Mouse (Mus musculus): ENCODE results near the gene Arap2. TPM values are rescaled to one million over a fixed set of nuclear protein-coding genes. Genes with fewer than 3 reads are reported as not detected.

Arap2 gene
- polyA plus RNA-seq, 1 experiment, result 12.0 TPM

DNA sequence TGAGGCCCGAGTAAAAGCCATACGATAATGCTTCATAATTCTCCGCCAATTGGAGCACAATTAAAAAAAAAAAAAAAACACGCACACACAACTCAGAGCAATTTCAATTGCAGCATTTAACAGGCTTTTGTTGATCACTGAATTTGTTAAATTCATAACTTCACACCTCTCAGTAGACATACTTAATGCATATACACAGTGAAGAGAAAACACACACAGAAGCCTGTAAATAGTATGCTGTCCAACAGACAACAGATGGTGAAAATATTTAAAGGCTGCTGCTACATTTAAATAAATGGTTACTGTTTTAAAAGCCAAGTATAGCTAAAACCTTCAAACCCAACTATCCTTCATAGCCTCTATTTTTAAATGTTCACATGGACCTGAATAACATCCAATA lies 123.6 kb downstream of the Arap2 start:
- no peak for TF ChIP-seq CTCF (IDR thresholded peaks at IDR 0.05; ENCODE audit: borderline replicate concordance, control insufficient read depth, extremely low read depth, insufficient read depth, low read length, poor library complexity)
- TF ChIP-seq POLR2A (IDR thresholded peaks at IDR 0.05; ENCODE audit: control insufficient read depth, extremely low read depth, insufficient read depth, low read length, poor library complexity), result no peak
- Histone ChIP-seq H3K27ac (ENCODE audit: control insufficient read depth, insufficient read depth, low read length) (no peak overlapping the region), H3K36me3 (ENCODE audit: control insufficient read depth, insufficient read depth, low read length) (no peaks in the 10 kb centered on the region), H3K4me1 (replicated peaks; ENCODE audit: control insufficient read depth, insufficient read depth, low read length) (no peaks in the 10 kb centered on the region), H3K4me3 (ENCODE audit: control insufficient read depth, insufficient read depth, low read length) (no peak overlapping the region), H3K27me3 (ENCODE audit: control insufficient read depth, insufficient read depth, low read length) (no peaks in the 10 kb centered on the region)
- WGBS, result 96% methylated on average over 4 of the region's 4 CpGs
- no peak for DNase-seq

- Histone ChIP-seq H3K36me3 (ENCODE audit: control insufficient read depth, insufficient read depth, low read length) (0 out of 2 replicates have a peak, but pooled peaks cover 3% of the 10 kb centered on the region), H3K27ac (ENCODE audit: control insufficient read depth, insufficient read depth, low read length) (no peak overlapping the region), H3K27me3 (ENCODE audit: control insufficient read depth, insufficient read depth, low read length) (no peaks in the 10 kb centered on the region), H3K4me3 (ENCODE audit: control insufficient read depth, insufficient read depth, low read length) (no peak overlapping the region), H3K4me1 (replicated peaks; ENCODE audit: control insufficient read depth, insufficient read depth, low read length) (no peaks in the 10 kb centered on the region)
- WGBS, result 94% methylated on average over 8 of the region's 8 CpGs
- no peak for DNase-seq
- TF ChIP-seq POLR2A (IDR thresholded peaks at IDR 0.05; ENCODE audit: control insufficient read depth, extremely low read depth, insufficient read depth, low read length, poor library complexity), result no peak
- no peak for TF ChIP-seq CTCF (IDR thresholded peaks at IDR 0.05; ENCODE audit: borderline replicate concordance, control insufficient read depth, extremely low read depth, insufficient read depth, low read length, poor library complexity)
Observed at GRCm38 (mm10) chr5:62640501-62640900, 125.5 kb downstream of the Arap2 start.

- Histone ChIP-seq H3K36me3 (ENCODE audit: control insufficient read depth, insufficient read depth, low read length) (0 out of 2 replicates have a peak, but pooled peaks cover 3% of the 10 kb centered on the region), H3K4me3 (ENCODE audit: control insufficient read depth, insufficient read depth, low read length) (no peak overlapping the region), H3K27ac (ENCODE audit: control insufficient read depth, insufficient read depth, low read length) (no peak overlapping the region), H3K27me3 (ENCODE audit: control insufficient read depth, insufficient read depth, low read length) (no peaks in the 10 kb centered on the region), H3K4me1 (replicated peaks; ENCODE audit: control insufficient read depth, insufficient read depth, low read length) (no peaks in the 10 kb centered on the region)
- DNase-seq, result no peak
- TF ChIP-seq POLR2A (IDR thresholded peaks at IDR 0.05; ENCODE audit: control insufficient read depth, extremely low read depth, insufficient read depth, low read length, poor library complexity) (no peak), CTCF (IDR thresholded peaks at IDR 0.05; ENCODE audit: borderline replicate concordance, control insufficient read depth, extremely low read depth, insufficient read depth, low read length, poor library complexity) (no peak)
- 98% methylated on average over 3 of the region's 3 CpGs for WGBS
Observed at GRCm38 (mm10) chr5:62636341-62636740, 129.6 kb downstream of the Arap2 start.

GRCm38 (mm10) chr5:62628901-62629300 lies 137.1 kb downstream of the Arap2 start:
- TF ChIP-seq CTCF (IDR thresholded peaks at IDR 0.05; ENCODE audit: borderline replicate concordance, control insufficient read depth, extremely low read depth, insufficient read depth, low read length, poor library complexity) (no peak), POLR2A (IDR thresholded peaks at IDR 0.05; ENCODE audit: control insufficient read depth, extremely low read depth, insufficient read depth, low read length, poor library complexity) (no peak)
- DNase-seq, result no peak
- Histone ChIP-seq H3K4me3 (ENCODE audit: control insufficient read depth, insufficient read depth, low read length) (no peak overlapping the region), H3K27ac (ENCODE audit: control insufficient read depth, insufficient read depth, low read length) (no peak overlapping the region), H3K27me3 (ENCODE audit: control insufficient read depth, insufficient read depth, low read length) (no peaks in the 10 kb centered on the region), H3K4me1 (replicated peaks; ENCODE audit: control insufficient read depth, insufficient read depth, low read length) (no peaks in the 10 kb centered on the region), H3K36me3 (ENCODE audit: control insufficient read depth, insufficient read depth, low read length) (peaks cover 3% of the 10 kb centered on the region; the same call in 1 of the 2 replicates)
- WGBS, result 96% methylated on average over 5 of the region's 5 CpGs

DNA sequence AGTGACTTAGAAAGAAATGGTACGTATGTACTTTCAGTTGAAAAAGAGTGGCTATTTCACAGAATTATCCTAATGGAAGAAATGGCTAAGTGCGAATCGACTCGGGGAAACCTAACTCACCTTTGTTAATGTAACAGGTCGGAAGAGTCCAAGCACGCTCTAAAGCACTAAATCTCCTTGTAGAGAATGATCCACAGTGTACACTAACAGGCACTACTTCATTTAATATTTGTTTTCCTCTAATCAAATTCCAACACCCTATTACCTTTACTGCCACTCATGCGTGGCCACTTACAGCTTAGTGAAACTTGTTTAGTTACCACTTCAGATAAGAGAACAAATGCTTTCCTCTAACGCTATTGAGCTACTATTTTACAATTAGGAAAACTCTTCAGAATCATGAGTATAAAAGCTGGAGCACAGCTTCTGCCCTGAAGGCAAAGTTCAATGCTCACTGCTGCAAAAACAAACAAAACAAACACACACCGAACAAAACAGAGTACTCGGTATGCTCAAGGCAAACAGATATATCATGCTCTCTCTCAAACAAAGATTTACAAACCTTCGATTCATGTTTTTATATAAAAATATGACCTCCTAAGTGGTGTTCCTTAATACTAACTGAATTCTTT lies 143.0 kb downstream of the Arap2 start:
- no peak overlapping the region for H3K4me3 ChIP-seq (ENCODE audit: control insufficient read depth, insufficient read depth, low read length)
- 97% methylated on average over 11 of the region's 11 CpGs for WGBS

DNA sequence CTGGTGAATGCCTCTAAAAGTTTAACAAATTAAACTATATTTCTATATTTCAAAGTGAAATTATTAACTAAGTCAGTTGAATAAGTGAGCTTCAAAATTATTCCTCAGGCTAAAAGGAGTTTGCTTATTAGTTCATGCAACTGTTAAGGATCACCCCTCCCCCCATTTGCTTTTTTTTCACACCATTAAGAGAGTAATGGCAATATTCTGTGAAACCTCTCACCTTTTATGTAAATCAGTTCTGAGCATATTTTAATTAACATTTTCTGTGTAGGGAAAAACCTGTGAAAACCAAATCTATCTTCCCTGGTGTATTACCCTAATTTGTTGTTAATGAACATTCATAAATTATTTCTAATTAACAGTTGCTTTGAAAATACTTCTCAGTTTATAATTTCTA lies 147.7 kb downstream of the Arap2 start:
- no peak for TF ChIP-seq CTCF (IDR thresholded peaks at IDR 0.05; ENCODE audit: borderline replicate concordance, control insufficient read depth, extremely low read depth, insufficient read depth, low read length, poor library complexity)
- TF ChIP-seq POLR2A (IDR thresholded peaks at IDR 0.05; ENCODE audit: control insufficient read depth, extremely low read depth, insufficient read depth, low read length, poor library complexity), result no peak
- no peaks in the 10 kb centered on the region for H3K27me3 ChIP-seq (ENCODE audit: control insufficient read depth, insufficient read depth, low read length)
- no peaks in the 10 kb centered on the region for H3K4me1 ChIP-seq (replicated peaks; ENCODE audit: control insufficient read depth, insufficient read depth, low read length)
- no peak for DNase-seq
- H3K4me3 ChIP-seq (ENCODE audit: control insufficient read depth, insufficient read depth, low read length), result no peak overlapping the region
- no peaks in the 10 kb centered on the region for H3K36me3 ChIP-seq (ENCODE audit: control insufficient read depth, insufficient read depth, low read length)
- H3K27ac ChIP-seq (ENCODE audit: control insufficient read depth, insufficient read depth, low read length), result no peak overlapping the region

More for the DNA sequence above, 143.0 kb downstream of the Arap2 start:
- no peaks in the 10 kb centered on the region for H3K4me1 ChIP-seq (replicated peaks; ENCODE audit: control insufficient read depth, insufficient read depth, low read length)
- no peak for DNase-seq
- TF ChIP-seq CTCF (IDR thresholded peaks at IDR 0.05; ENCODE audit: borderline replicate concordance, control insufficient read depth, extremely low read depth, insufficient read depth, low read length, poor library complexity), result no peak
- TF ChIP-seq POLR2A (IDR thresholded peaks at IDR 0.05; ENCODE audit: control insufficient read depth, extremely low read depth, insufficient read depth, low read length, poor library complexity), result no peak
- no peak overlapping the region for H3K27ac ChIP-seq (ENCODE audit: control insufficient read depth, insufficient read depth, low read length)
- H3K27me3 ChIP-seq (ENCODE audit: control insufficient read depth, insufficient read depth, low read length), result no peaks in the 10 kb centered on the region
- no peaks in the 10 kb centered on the region for H3K36me3 ChIP-seq (ENCODE audit: control insufficient read depth, insufficient read depth, low read length)

DNA sequence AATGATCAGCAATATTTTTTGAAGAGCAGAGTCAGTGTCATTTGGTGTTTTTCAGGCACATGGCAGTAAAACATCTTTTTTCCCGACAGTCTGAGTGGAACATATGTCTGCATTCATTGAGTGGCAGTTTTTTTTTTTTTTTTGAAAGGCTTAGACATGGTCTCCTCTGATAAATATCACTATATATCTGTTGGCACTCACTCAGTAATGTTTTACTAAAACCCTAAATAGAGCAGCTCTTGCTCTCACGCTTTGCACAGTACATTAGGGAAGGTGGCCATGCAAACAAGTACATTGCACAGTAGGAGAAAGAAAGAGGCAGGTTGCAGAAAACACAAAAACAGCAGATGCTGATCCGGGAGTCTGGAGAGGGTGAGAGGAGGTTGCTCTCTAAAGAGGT lies 154.0 kb downstream of the Arap2 start:
- TF ChIP-seq POLR2A (IDR thresholded peaks at IDR 0.05; ENCODE audit: control insufficient read depth, extremely low read depth, insufficient read depth, low read length, poor library complexity) (no peak), CTCF (IDR thresholded peaks at IDR 0.05; ENCODE audit: borderline replicate concordance, control insufficient read depth, extremely low read depth, insufficient read depth, low read length, poor library complexity) (no peak)
- no peak for DNase-seq
- Histone ChIP-seq H3K27me3 (ENCODE audit: control insufficient read depth, insufficient read depth, low read length) (no peaks in the 10 kb centered on the region), H3K4me3 (ENCODE audit: control insufficient read depth, insufficient read depth, low read length) (no peak overlapping the region), H3K27ac (ENCODE audit: control insufficient read depth, insufficient read depth, low read length) (no peak overlapping the region), H3K36me3 (ENCODE audit: control insufficient read depth, insufficient read depth, low read length) (no peaks in the 10 kb centered on the region), H3K4me1 (replicated peaks; ENCODE audit: control insufficient read depth, insufficient read depth, low read length) (no peaks in the 10 kb centered on the region)
- 82% methylated on average over 3 of the region's 3 CpGs for WGBS

All from thymus, adult 2 months (tissue).